Mouse (Mus musculus): ENCODE measurements around the gene Hist1h2af.
"Not testable (repeated sequence)": the region's sequence is repeated elsewhere in the genome, so short reads cannot be mapped to it uniquely, and the experiment has no call there.

Gene Hist1h2af

GRCm38 (mm10) chr13:23536076-23536822, 2.5 kb downstream of the Hist1h2af start:
- DNase-seq: no peak

- no peak for DNase-seq
Observed at GRCm38 (mm10) chr13:23537006-23537710, 3.5 kb downstream of the Hist1h2af start.

- DNase-seq: no peak
Observed at GRCm38 (mm10) chr13:23538249-23538648, 4.5 kb downstream of the Hist1h2af start.

- DNase-seq: not testable (repeated sequence)
Observed at GRCm38 (mm10) chr13:23539821-23540220, 6.1 kb downstream of the Hist1h2af start.

- DNase-seq: no peak
Observed at GRCm38 (mm10) chr13:23541497-23541896, 7.8 kb downstream of the Hist1h2af start.

- not testable (repeated sequence) for DNase-seq
Observed at GRCm38 (mm10) chr13:23542225-23542980, 8.7 kb downstream of the Hist1h2af start.

- peak; percentile 94 for DNase-seq
Observed at GRCm38 (mm10) chr13:23542999-23543607, 9.4 kb downstream of the Hist1h2af start, which contains the start of gene Hist1h2bh. Hist1h2bh (minus strand) TSS chr13:23543392.

- DNase-seq: peak; percentile 85
Observed at GRCm38 (mm10) chr13:23543965-23544786, 10.5 kb downstream of the Hist1h2af start, which contains the start of gene Hist1h3f. Hist1h3f (plus strand) TSS chr13:23544052.

- DNase-seq: not testable (repeated sequence)
Observed at GRCm38 (mm10) chr13:23544787-23545120, 11.0 kb downstream of the Hist1h2af start.

GRCm38 (mm10) chr13:23546694-23547093, 13.0 kb downstream of the Hist1h2af start:
- DNase-seq: no peak

GRCm38 (mm10) chr13:23550761-23551145, 17.0 kb downstream of the Hist1h2af start:
- DNase-seq: no peak

- DNase-seq: peak; percentile 94
Observed at GRCm38 (mm10) chr13:23551146-23551834, 17.6 kb downstream of the Hist1h2af start, which contains the start of gene Hist1h4f. Hist1h4f (minus strand) TSS chr13:23551648.

GRCm38 (mm10) chr13:23551931-23552914, 18.5 kb downstream of the Hist1h2af start:
- DNase-seq: no peak

GRCm38 (mm10) chr13:23552962-23553361, 19.3 kb downstream of the Hist1h2af start, which contains the start of gene Hist1h1d:
Hist1h1d (plus strand) TSS chr13:23553262.
- DNase-seq: no peak

- no peak for DNase-seq
Observed at GRCm38 (mm10) chr13:23554393-23554792, 20.7 kb downstream of the Hist1h2af start.

GRCm38 (mm10) chr13:23554925-23555838, 21.5 kb downstream of the Hist1h2af start:
- peak; percentile 81 for DNase-seq

GRCm38 (mm10) chr13:23555839-23556416, 22.2 kb downstream of the Hist1h2af start:
- DNase-seq: peak; percentile 88

- no peak for DNase-seq
Observed at GRCm38 (mm10) chr13:23556906-23557305, 23.2 kb downstream of the Hist1h2af start.

Measured in layer of hippocampus, adult 9-11 months (tissue).